32 mouse cellular contexts compared by ENCODE assay signal in genomic region chr1:92545929-92546328, GRCm38 (mm10). TPM values are rescaled to one million over a fixed set of nuclear protein-coding genes. Genes with fewer than 3 reads are reported as not detected.
"Had no signal": no experiment of that assay in that cellular context is flagged by ENCODE, and none has a peak within 500 bp of the region (broad histone marks: within the 10 kb centered on the region; RNA-seq: fewer than 3 reads in every experiment).

No protein-coding gene starts in this region.

- H3K4me3 ChIP-seq: layer of hippocampus, adult 2 months; liver, embryonic 13.5 days had no signal

- H3K9ac ChIP-seq: liver, embryonic 13.5 days had no signal

- DNase-seq: kidney, postnatal 25 days; layer of hippocampus, adult 9-11 months; liver, embryonic 13.5 days; lung, adult 2 months; lung, postnatal 14 days; lung, postnatal 4 days; midbrain, embryonic 14.5 days; right cerebral cortex, adult 18-20 months; right cerebral cortex, postnatal 14 days; right cerebral cortex, postnatal 4 days; thymus, adult 2 months; thymus, postnatal 14 days; thymus, postnatal 4 days had no signal

- H3K36me3 ChIP-seq: liver, embryonic 13.5 days had no signal

- H3K9me3 ChIP-seq: liver, embryonic 13.5 days had no signal

- H3K27ac ChIP-seq: kidney, postnatal 0 days; layer of hippocampus, adult 2 months; liver, embryonic 13.5 days; stomach, postnatal 0 days had no signal

- H3K4me2 ChIP-seq: liver, embryonic 13.5 days; midbrain, embryonic 11.5 days had no signal

- H3K27me3 ChIP-seq: liver, embryonic 13.5 days had no signal

- H3K4me1 ChIP-seq: liver, embryonic 13.5 days had no signal

RNA-seq across cellular contexts. Expression of gene Olfr1413, which starts 25.2 kb away (rescaled TPM):
- total RNA-seq: layer of hippocampus, adult 2 months; layer of hippocampus, postnatal 25 days; left cerebral cortex, adult 18-20 months; left cerebral cortex, postnatal 25 days; liver, adult 2 months; megakaryocyte progenitor cell, adult 5-6 weeks; megakaryocyte-erythroid progenitor cell, adult 5-6 weeks; midbrain, postnatal 0 days had no signal
- polyA plus RNA-seq: kidney, postnatal 0 days; large intestine, adult 2 months; limb, embryonic 11.5 days; limb, embryonic 14.5 days; liver, adult 2 months; liver, embryonic 13.5 days; liver, embryonic 16.5 days; lung, adult 2 months; lung, embryonic 16.5 days; midbrain, embryonic 11.5 days; midbrain, embryonic 14.5 days; midbrain, postnatal 0 days; neural tube, embryonic 11.5 days; neural tube, embryonic 14.5 days; stomach, embryonic 14.5 days; stomach, postnatal 0 days; thymus, adult 2 months had no signal

RNA-seq across cellular contexts. Expression of gene Olfr1414, which starts 27.5 kb away (rescaled TPM):
- total RNA-seq: layer of hippocampus, adult 2 months; layer of hippocampus, postnatal 25 days; left cerebral cortex, adult 18-20 months; left cerebral cortex, postnatal 25 days; liver, adult 2 months; megakaryocyte progenitor cell, adult 5-6 weeks; megakaryocyte-erythroid progenitor cell, adult 5-6 weeks; midbrain, postnatal 0 days had no signal
- polyA plus RNA-seq: kidney, postnatal 0 days; large intestine, adult 2 months; limb, embryonic 11.5 days; limb, embryonic 14.5 days; liver, adult 2 months; liver, embryonic 13.5 days; liver, embryonic 16.5 days; lung, adult 2 months; lung, embryonic 16.5 days; midbrain, embryonic 11.5 days; midbrain, embryonic 14.5 days; midbrain, postnatal 0 days; neural tube, embryonic 11.5 days; neural tube, embryonic 14.5 days; stomach, embryonic 14.5 days; stomach, postnatal 0 days; thymus, adult 2 months had no signal

RNA-seq across cellular contexts. Expression of gene Olfr1412, which starts 39.6 kb away (rescaled TPM):
- total RNA-seq: layer of hippocampus, adult 2 months; layer of hippocampus, postnatal 25 days; left cerebral cortex, adult 18-20 months; left cerebral cortex, postnatal 25 days; liver, adult 2 months; megakaryocyte progenitor cell, adult 5-6 weeks; megakaryocyte-erythroid progenitor cell, adult 5-6 weeks; midbrain, postnatal 0 days had no signal
- polyA plus RNA-seq: kidney, postnatal 0 days; large intestine, adult 2 months; limb, embryonic 11.5 days; limb, embryonic 14.5 days; liver, adult 2 months; liver, embryonic 13.5 days; liver, embryonic 16.5 days; lung, adult 2 months; lung, embryonic 16.5 days; midbrain, embryonic 11.5 days; midbrain, embryonic 14.5 days; midbrain, postnatal 0 days; neural tube, embryonic 11.5 days; neural tube, embryonic 14.5 days; stomach, embryonic 14.5 days; stomach, postnatal 0 days; thymus, adult 2 months had no signal

RNA-seq across cellular contexts. Expression of gene Olfr1411, which starts 48.3 kb away (rescaled TPM):
- total RNA-seq: layer of hippocampus, adult 2 months; layer of hippocampus, postnatal 25 days; left cerebral cortex, adult 18-20 months; left cerebral cortex, postnatal 25 days; liver, adult 2 months; megakaryocyte progenitor cell, adult 5-6 weeks; megakaryocyte-erythroid progenitor cell, adult 5-6 weeks; midbrain, postnatal 0 days had no signal
- polyA plus RNA-seq: kidney, postnatal 0 days; large intestine, adult 2 months; limb, embryonic 11.5 days; limb, embryonic 14.5 days; liver, adult 2 months; liver, embryonic 13.5 days; liver, embryonic 16.5 days; lung, adult 2 months; lung, embryonic 16.5 days; midbrain, embryonic 11.5 days; midbrain, embryonic 14.5 days; midbrain, postnatal 0 days; neural tube, embryonic 11.5 days; neural tube, embryonic 14.5 days; stomach, embryonic 14.5 days; stomach, postnatal 0 days had no signal

RNA-seq across cellular contexts. Expression of gene Olfr1415, which starts 50.0 kb away (rescaled TPM):
- total RNA-seq: layer of hippocampus, adult 2 months; layer of hippocampus, postnatal 25 days; left cerebral cortex, adult 18-20 months; left cerebral cortex, postnatal 25 days; liver, adult 2 months; megakaryocyte progenitor cell, adult 5-6 weeks; megakaryocyte-erythroid progenitor cell, adult 5-6 weeks; midbrain, postnatal 0 days had no signal
- polyA plus RNA-seq: kidney, postnatal 0 days; large intestine, adult 2 months; limb, embryonic 11.5 days; limb, embryonic 14.5 days; liver, adult 2 months; liver, embryonic 13.5 days; liver, embryonic 16.5 days; lung, adult 2 months; lung, embryonic 16.5 days; midbrain, embryonic 11.5 days; midbrain, embryonic 14.5 days; midbrain, postnatal 0 days; neural tube, embryonic 11.5 days; neural tube, embryonic 14.5 days; stomach, embryonic 14.5 days; stomach, postnatal 0 days; thymus, adult 2 months had no signal
